Mouse (Mus musculus): ENCODE results near the gene Arl4d.
"Not testable (repeated sequence)": the region's sequence is repeated elsewhere in the genome, so short reads cannot be mapped to it uniquely, and the experiment has no call there.

Gene Arl4d

GRCm38 (mm10) chr11:101645411-101646282 lies 19.7 kb upstream of the Arl4d start:
- in situ Hi-C loops (cut with MboI; ENCODE audit: unreplicated experiment in 2 of 2) = not testable (repeated sequence)

- in situ Hi-C loops (cut with MboI; ENCODE audit: unreplicated experiment in 2 of 2) = not testable (repeated sequence)
Measured at GRCm38 (mm10) chr11:101646283-101646794, 19.0 kb upstream of the Arl4d start.

GRCm38 (mm10) chr11:101647093-101647492 lies 18.2 kb upstream of the Arl4d start:
- in situ Hi-C loops (cut with MboI; ENCODE audit: unreplicated experiment in 2 of 2) = not testable (repeated sequence)

GRCm38 (mm10) chr11:101656356-101656755 lies 9.0 kb upstream of the Arl4d start:
- in situ Hi-C loops (cut with MboI; ENCODE audit: unreplicated experiment in 2 of 2) = loop anchor here in 1 of 2 experiments (5.0 kb wide), 1 partner anchor 76 kb away; the partner anchor contains the start of gene Dhx8

GRCm38 (mm10) chr11:101657528-101657885 lies 7.8 kb upstream of the Arl4d start:
- in situ Hi-C loops (cut with MboI; ENCODE audit: unreplicated experiment in 2 of 2) = loop anchor here in 1 of 2 experiments (5.0 kb wide), 1 partner anchor 75 kb away; the partner anchor contains the start of gene Dhx8

GRCm38 (mm10) chr11:101657886-101658750 lies 7.2 kb upstream of the Arl4d start:
- in situ Hi-C loops (cut with MboI; ENCODE audit: unreplicated experiment in 2 of 2) = loop anchor here in 1 of 2 experiments (5.0 kb wide), 1 partner anchor 74 kb away; the partner anchor contains the start of gene Dhx8

- in situ Hi-C loops (cut with MboI; ENCODE audit: unreplicated experiment in 2 of 2) = loop anchor here in 1 of 2 experiments (5.0 kb wide), 1 partner anchor 73 kb away; the partner anchor contains the start of gene Dhx8
Measured at GRCm38 (mm10) chr11:101658751-101659558, 6.4 kb upstream of the Arl4d start.

- in situ Hi-C loops (cut with MboI; ENCODE audit: unreplicated experiment in 2 of 2) = loop anchor here in 1 of 2 experiments (5.0 kb wide), 1 partner anchor 71 kb away; the partner anchor contains the start of gene Dhx8
Measured at GRCm38 (mm10) chr11:101661191-101661590, 4.2 kb upstream of the Arl4d start.

GRCm38 (mm10) chr11:101661786-101662185 lies 3.6 kb upstream of the Arl4d start:
- in situ Hi-C loops (cut with MboI; ENCODE audit: unreplicated experiment in 2 of 2) = loop anchor here in 1 of 2 experiments (5.0 kb wide), 1 partner anchor 71 kb away; the partner anchor contains the start of gene Dhx8

GRCm38 (mm10) chr11:101663229-101664027 lies 1.9 kb upstream of the Arl4d start:
- in situ Hi-C loops (cut with MboI; ENCODE audit: unreplicated experiment in 2 of 2) = loop anchor here in 1 of 2 experiments (5.0 kb wide), 1 partner anchor 69 kb away; the partner anchor contains the start of gene Dhx8

GRCm38 (mm10) chr11:101665636-101665992 lies 273 bp downstream of the Arl4d start:
- in situ Hi-C loops (cut with MboI; ENCODE audit: unreplicated experiment in 2 of 2) = no loop called here

- in situ Hi-C loops (cut with MboI; ENCODE audit: unreplicated experiment in 2 of 2) = no loop called here
Measured at GRCm38 (mm10) chr11:101666626-101667345, 1.4 kb downstream of the Arl4d start.

GRCm38 (mm10) chr11:101667871-101668532 lies 2.7 kb downstream of the Arl4d start:
- in situ Hi-C loops (cut with MboI; ENCODE audit: unreplicated experiment in 2 of 2) = no loop called here

- in situ Hi-C loops (cut with MboI; ENCODE audit: unreplicated experiment in 2 of 2) = no loop called here
Measured at GRCm38 (mm10) chr11:101668546-101669261, 3.4 kb downstream of the Arl4d start.

GRCm38 (mm10) chr11:101670334-101670733 lies 5.0 kb downstream of the Arl4d start:
- in situ Hi-C loops (cut with MboI; ENCODE audit: unreplicated experiment in 2 of 2) = no loop called here

- in situ Hi-C loops (cut with MboI; ENCODE audit: unreplicated experiment in 2 of 2) = no loop called here
Measured at GRCm38 (mm10) chr11:101671255-101671654, 5.9 kb downstream of the Arl4d start.

- in situ Hi-C loops (cut with MboI; ENCODE audit: unreplicated experiment in 2 of 2) = no loop called here
Measured at GRCm38 (mm10) chr11:101673010-101673642, 7.8 kb downstream of the Arl4d start.
